23 mouse cellular contexts compared by ENCODE assay signal in the genomic region with DNA sequence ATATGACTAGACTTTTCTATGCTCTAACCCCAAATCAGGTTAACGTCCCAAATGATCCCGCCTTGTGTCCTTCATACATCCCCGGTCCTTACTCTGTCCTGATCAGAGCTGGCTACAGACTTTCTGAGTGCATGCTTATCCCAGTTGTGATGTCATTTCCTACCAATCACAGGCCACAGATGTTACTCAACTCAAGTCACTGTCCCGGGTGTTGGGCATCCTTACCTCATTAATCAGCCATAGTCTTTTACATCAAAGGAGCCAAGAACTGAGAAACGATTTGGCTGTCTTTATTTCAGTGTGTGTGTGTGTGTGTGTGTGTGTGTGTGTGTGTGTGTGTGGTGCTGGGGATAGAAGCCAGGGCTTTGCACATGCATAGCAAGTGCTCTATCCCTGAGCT. TPM values are rescaled to one million over a fixed set of nuclear protein-coding genes. Genes with fewer than 3 reads are reported as not detected.
DNase-seq lines count a peak whose midpoint lies in the region; ATAC-seq and TF ChIP-seq lines count a peak whose summit lies in the region.
"Had no signal": no experiment of that assay in that cellular context is flagged by ENCODE, and none has a peak within 500 bp of the region (broad histone marks: within the 10 kb centered on the region; RNA-seq: fewer than 3 reads in every experiment).

No protein-coding gene starts in this region.

- WGBS in cerebellum, adult 2 months, result 67% methylated on average over 5 of the region's 5 CpGs
- 36% methylated on average over 5 of the region's 5 CpGs for WGBS in lung, embryonic 15.5 days

- H3K36me3 ChIP-seq in lung, embryonic 15.5 days, result no peaks in the 10 kb centered on the region
- H3K36me3 ChIP-seq: embryonic facial prominence, embryonic 13.5 days; limb, embryonic 10.5 days; midbrain, embryonic 12.5 days; neural tube, embryonic 12.5 days had no signal

- no peak for TF ChIP-seq POLR2A in cerebellum, adult 2 months (IDR thresholded peaks at IDR 0.05; ENCODE audit: borderline replicate concordance, insufficient read depth, low read length)

- DNase-seq in cerebellum, postnatal 10 days, result peak; percentile 45 to 49
- DNase-seq in cerebellum, adult 2 months, result no peak
- no peak for DNase-seq in lung, adult 18-20 months
- no peak for DNase-seq in layer of hippocampus, postnatal 36 days
- no peak for DNase-seq in kidney, adult 8-10 months
- DNase-seq: B cell, adult 2 months; heart, postnatal 4 days; kidney, adult 2 months; kidney, postnatal 36 days; right cerebral cortex, postnatal 25 days; thymus, postnatal 4 days had no signal

- no peaks in the 10 kb centered on the region for H3K9me3 ChIP-seq in lung, embryonic 15.5 days
- H3K9me3 ChIP-seq: embryonic facial prominence, embryonic 13.5 days; limb, embryonic 10.5 days; midbrain, embryonic 12.5 days; neural tube, embryonic 12.5 days had no signal

- H3K4me1 ChIP-seq in cerebellum, adult 2 months (ENCODE audit: control insufficient read depth, insufficient read depth, low read length), result no peaks in the 10 kb centered on the region; the same call in none of the 2 replicates
- peaks cover 8% of the 10 kb centered on the region; the same call in 1 of the 2 replicates for H3K4me1 ChIP-seq in lung, embryonic 15.5 days
- H3K4me1 ChIP-seq: embryonic facial prominence, embryonic 13.5 days had no signal

- H3K27ac ChIP-seq in cerebellum, adult 2 months (ENCODE audit: insufficient read depth, low read length), result no peak overlapping the region
- H3K27ac ChIP-seq in lung, embryonic 15.5 days, result no peak overlapping the region
- H3K27ac ChIP-seq: embryonic facial prominence, embryonic 13.5 days; limb, embryonic 10.5 days; liver, embryonic 14.5 days; midbrain, embryonic 12.5 days; neural tube, embryonic 12.5 days had no signal

- no peak overlapping the region for H3K4me3 ChIP-seq in cerebellum, adult 2 months (replicated peaks; ENCODE audit: insufficient read depth, low read depth, low read length)
- no peak overlapping the region for H3K4me3 ChIP-seq in lung, embryonic 15.5 days
- H3K4me3 ChIP-seq: embryonic facial prominence, embryonic 13.5 days; limb, embryonic 10.5 days; midbrain, embryonic 12.5 days; neural tube, embryonic 12.5 days had no signal

- H3K4me2 ChIP-seq in lung, embryonic 15.5 days, result no peak overlapping the region
- H3K4me2 ChIP-seq: embryonic facial prominence, embryonic 13.5 days; heart, embryonic 11.5 days; midbrain, embryonic 12.5 days; neural tube, embryonic 12.5 days had no signal

- no peak for TF ChIP-seq CTCF in cerebellum, adult 2 months (IDR thresholded peaks at IDR 0.05; ENCODE audit: borderline replicate concordance, insufficient read depth, low read depth, low read length)

- H3K27me3 ChIP-seq in cerebellum, adult 2 months (ENCODE audit: control insufficient read depth, insufficient read depth, low read length), result no peaks in the 10 kb centered on the region
- H3K27me3 ChIP-seq in lung, embryonic 15.5 days, result no peaks in the 10 kb centered on the region
- H3K27me3 ChIP-seq: embryonic facial prominence, embryonic 13.5 days; midbrain, embryonic 12.5 days; neural tube, embryonic 12.5 days had no signal

- no peak overlapping the region for H3K9ac ChIP-seq in lung, embryonic 15.5 days
- H3K9ac ChIP-seq: embryonic facial prominence, embryonic 13.5 days; liver, embryonic 14.5 days; midbrain, embryonic 12.5 days; neural tube, embryonic 12.5 days had no signal

- ATAC-seq in lung, embryonic 15.5 days (ENCODE audit: borderline replicate concordance, extremely low read depth, low FRiP score, low TSS enrichment), result peak; percentile 91
- 0 out of 2 replicates have a peak, but pooled peaks have one; percentile 34 for ATAC-seq in common myeloid progenitor, adult 5-6 weeks (replicated peaks; ENCODE audit: low read depth, poor library complexity, severe bottlenecking)
- 0 out of 2 replicates have a peak, but pooled peaks have one; percentile 45 for ATAC-seq in megakaryocyte-erythroid progenitor cell, adult 5-6 weeks (replicated peaks; ENCODE audit: low FRiP score, low TSS enrichment, poor library complexity, severe bottlenecking)

RNA-seq across cellular contexts. Expression of a gene that starts 17.2 kb away (rescaled TPM):
- polyA plus RNA-seq in cerebellum, adult 2 months (2012; rRNA removed), result 286 and 297 TPM in 2 replicates
- polyA plus RNA-seq in lung, embryonic 15.5 days (2015; fragmentation: Nextera tagmentation; extraction: Ambion mirVana), result 63.3 and 63.6 TPM in 2 replicates
- not detected in 2 replicates for total RNA-seq in common myeloid progenitor, adult 5-6 weeks (2017)
- 0.45 and 1.4 TPM in 2 replicates for total RNA-seq in megakaryocyte-erythroid progenitor cell, adult 5-6 weeks (2014; fragmentation: Nextera tagmentation)
- total RNA-seq in megakaryocyte-erythroid progenitor cell, adult 5-6 weeks (2017), result 1.3 TPM in 1 of 2 replicates, not detected in the other
- total RNA-seq in layer of hippocampus, postnatal 36 days (2021), result 10 to 100 TPM; 31.9 TPM

RNA-seq across cellular contexts. Expression of a gene that starts 40.7 kb away (rescaled TPM):
- 0.65 and 1.2 TPM in 2 replicates for polyA plus RNA-seq in cerebellum, adult 2 months (2012; rRNA removed)
- polyA plus RNA-seq in lung, embryonic 15.5 days (2015; fragmentation: Nextera tagmentation; extraction: Ambion mirVana), result 0.43 and 0.67 TPM in 2 replicates
- 0.69 and 1.5 TPM in 2 replicates for total RNA-seq in common myeloid progenitor, adult 5-6 weeks (2017)
- 0.61 and 1.5 TPM in 2 replicates for total RNA-seq in megakaryocyte-erythroid progenitor cell, adult 5-6 weeks (2014; fragmentation: Nextera tagmentation)
- total RNA-seq in megakaryocyte-erythroid progenitor cell, adult 5-6 weeks (2017), result 0.46 TPM in 1 of 2 replicates, not detected in the other
- total RNA-seq in layer of hippocampus, postnatal 36 days (2021), result under 1 TPM; 0.27 to 0.81 TPM
- polyA plus RNA-seq: embryonic facial prominence, embryonic 13.5 days; heart, embryonic 11.5 days; limb, embryonic 10.5 days had no signal

RNA-seq across cellular contexts. Expression of a gene that starts 40.8 kb away (rescaled TPM):
- 0.05 TPM in 1 of 2 replicates, not detected in the other for polyA plus RNA-seq in cerebellum, adult 2 months (2012; rRNA removed)
- not detected in 2 replicates for polyA plus RNA-seq in lung, embryonic 15.5 days (2015; fragmentation: Nextera tagmentation; extraction: Ambion mirVana)
- not detected in 2 replicates for total RNA-seq in common myeloid progenitor, adult 5-6 weeks (2017)
- not detected in 2 replicates for total RNA-seq in megakaryocyte-erythroid progenitor cell, adult 5-6 weeks (2014; fragmentation: Nextera tagmentation)
- total RNA-seq in megakaryocyte-erythroid progenitor cell, adult 5-6 weeks (2017), result not detected in 2 replicates
- not detected for total RNA-seq in layer of hippocampus, postnatal 36 days (2021)
- total RNA-seq: adrenal gland, postnatal 36 days; heart, postnatal 4 days; layer of hippocampus, postnatal 25 days had no signal
- polyA plus RNA-seq: embryonic facial prominence, embryonic 13.5 days; forebrain, embryonic 11.5 days; heart, embryonic 11.5 days; limb, embryonic 10.5 days; liver, embryonic 14.5 days; midbrain, embryonic 12.5 days; neural tube, embryonic 12.5 days had no signal

RNA-seq across cellular contexts. Expression of a gene that starts 42.6 kb away (rescaled TPM):
- polyA plus RNA-seq in cerebellum, adult 2 months (2012; rRNA removed), result 64.7 and 67.9 TPM in 2 replicates
- 44.0 and 50.9 TPM in 2 replicates for polyA plus RNA-seq in lung, embryonic 15.5 days (2015; fragmentation: Nextera tagmentation; extraction: Ambion mirVana)
- 2.4 and 3.5 TPM in 2 replicates for total RNA-seq in common myeloid progenitor, adult 5-6 weeks (2017)
- 8.4 and 12.8 TPM in 2 replicates for total RNA-seq in megakaryocyte-erythroid progenitor cell, adult 5-6 weeks (2014; fragmentation: Nextera tagmentation)
- total RNA-seq in megakaryocyte-erythroid progenitor cell, adult 5-6 weeks (2017), result 2.2 and 3.8 TPM in 2 replicates
- 10 to 100 TPM; 32.8 to 37.6 TPM for total RNA-seq in layer of hippocampus, postnatal 36 days (2021)

Comparison
In these comparisons a context has a peak if more than half of its experiments do, and no peak if none do; other contexts are left out.
1. DNase-seq: peak in cerebellum, postnatal 10 days (2 of 2); none in cerebellum, adult 2 months (0 of 2), lung, adult 18-20 months (0 of 2), layer of hippocampus, postnatal 36 days (0 of 2) and kidney, adult 8-10 months (0 of 2).
2. ATAC-seq: peak in every context shown above with its lines; median percentile 91 in lung, embryonic 15.5 days; 45 in megakaryocyte-erythroid progenitor cell, adult 5-6 weeks; 34 in common myeloid progenitor, adult 5-6 weeks.
3. RNA of a gene that starts 17.2 kb away (total RNA-seq): 31.9 TPM in layer of hippocampus, postnatal 36 days; 0.45 to 1.4 TPM in megakaryocyte-erythroid progenitor cell, adult 5-6 weeks and not detected in common myeloid progenitor, adult 5-6 weeks; every median in the first group is over 10 times any median in the second.